Mouse (Mus musculus): ENCODE measurements at regions not wholly inside any gene's neighbourhood (a gene's known extent, or its start where the extent isn't known, plus 50 kb on each side); places are given as distances from the start of the nearest gene placed in this dataset.
"Not testable (repeated sequence)": the region's sequence is repeated elsewhere in the genome, so short reads cannot be mapped to it uniquely, and the experiment has no call there.

DNA sequence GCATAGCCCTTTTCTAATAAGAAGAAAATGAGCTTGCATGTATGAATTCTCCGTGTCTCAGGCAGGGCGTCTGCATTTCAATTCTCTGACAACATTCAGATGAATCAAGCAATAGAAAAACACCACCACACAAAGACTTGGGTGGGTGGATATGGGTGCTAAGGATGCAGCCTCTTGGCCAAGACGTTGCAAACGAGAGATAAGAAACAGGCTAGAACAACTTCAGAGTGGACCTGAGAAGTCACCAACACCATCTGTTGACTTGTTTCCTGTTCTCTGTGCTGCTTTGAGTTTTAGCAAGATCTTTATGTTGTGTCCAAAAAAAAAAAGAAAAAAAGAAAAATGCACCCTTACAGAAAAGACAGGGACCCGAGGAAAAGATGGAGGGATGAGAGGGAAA, 277.0 kb downstream of the Gxylt1 start:
- no peak for DNase-seq (ENCODE audit: low spot score)

DNA sequence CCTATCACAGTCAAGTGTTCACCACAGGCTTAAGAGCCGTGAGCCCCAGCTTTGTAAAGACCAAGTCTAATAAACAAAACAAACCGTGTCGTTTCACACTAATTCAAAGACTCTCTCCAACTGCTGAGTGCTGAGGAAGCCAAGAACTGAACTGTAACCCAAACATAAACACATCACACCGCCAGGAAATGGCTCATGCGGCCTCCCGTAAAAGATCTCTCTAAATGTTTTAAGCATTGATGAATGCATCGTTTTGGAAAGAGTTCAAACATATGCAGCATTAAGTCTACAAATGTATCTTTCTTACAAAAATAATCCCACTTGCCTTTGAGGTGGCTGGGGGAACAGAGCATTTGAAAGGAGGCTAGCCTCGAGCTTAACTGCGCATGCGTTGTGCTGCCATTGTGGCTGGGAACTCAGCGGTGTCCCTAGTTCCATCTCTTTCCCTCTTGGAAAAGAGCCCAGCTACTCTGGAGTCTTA, 280.7 kb downstream of the Gxylt1 start:
- DNase-seq (ENCODE audit: low spot score), result no peak

DNA sequence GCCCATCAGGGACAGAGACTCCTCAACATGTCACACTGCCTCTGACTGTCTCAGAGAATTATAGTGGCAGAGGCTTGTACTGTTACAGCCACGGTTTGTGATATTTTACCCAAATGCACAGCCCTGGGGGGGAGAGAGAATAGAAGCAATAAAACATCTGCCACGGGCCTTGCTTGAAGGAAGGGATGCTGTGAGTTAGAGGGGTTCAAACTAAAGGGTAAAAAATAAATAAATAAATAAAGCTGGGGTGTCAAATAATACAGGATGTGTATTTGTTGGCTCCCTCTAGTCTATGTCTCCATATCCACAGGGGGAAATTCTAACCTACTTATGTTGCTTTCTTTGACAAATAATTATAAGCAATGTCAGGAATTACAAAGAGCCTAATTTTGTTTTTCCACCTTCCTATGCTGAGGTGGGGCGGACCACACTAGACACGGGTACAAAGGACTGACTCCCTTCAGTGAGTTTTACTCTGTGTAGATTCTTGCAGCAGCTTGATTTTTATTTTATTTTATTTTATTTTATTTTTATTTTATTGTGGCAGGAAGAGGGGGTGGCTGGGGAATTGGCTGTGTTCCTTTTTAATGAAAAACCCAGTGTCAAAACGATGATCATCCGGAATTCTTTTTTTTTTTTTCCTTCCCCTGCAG, 281.3 kb downstream of the Gxylt1 start:
- no peak for DNase-seq (ENCODE audit: low spot score)

DNA sequence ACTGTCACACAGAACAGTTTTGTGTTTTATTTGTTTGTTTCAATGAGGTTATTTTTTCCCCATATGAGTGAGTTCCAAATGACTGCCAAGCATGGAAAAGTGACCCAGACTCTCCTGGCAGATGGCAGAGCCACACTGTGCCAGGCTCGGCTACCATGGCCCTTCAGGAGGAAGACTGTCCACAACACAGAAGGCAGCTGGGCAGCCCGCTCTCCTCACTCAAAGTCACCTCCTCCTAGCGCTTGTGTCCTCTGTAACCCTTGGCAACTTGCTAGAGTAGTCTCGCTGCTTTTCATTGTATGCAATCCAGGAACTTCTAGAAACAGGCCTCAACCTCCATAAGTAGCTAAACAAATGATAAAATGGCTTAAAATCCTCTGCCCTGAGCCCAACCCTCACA, 299.2 kb downstream of the Gxylt1 start:
- DNase-seq (ENCODE audit: low spot score), result no peak

DNA sequence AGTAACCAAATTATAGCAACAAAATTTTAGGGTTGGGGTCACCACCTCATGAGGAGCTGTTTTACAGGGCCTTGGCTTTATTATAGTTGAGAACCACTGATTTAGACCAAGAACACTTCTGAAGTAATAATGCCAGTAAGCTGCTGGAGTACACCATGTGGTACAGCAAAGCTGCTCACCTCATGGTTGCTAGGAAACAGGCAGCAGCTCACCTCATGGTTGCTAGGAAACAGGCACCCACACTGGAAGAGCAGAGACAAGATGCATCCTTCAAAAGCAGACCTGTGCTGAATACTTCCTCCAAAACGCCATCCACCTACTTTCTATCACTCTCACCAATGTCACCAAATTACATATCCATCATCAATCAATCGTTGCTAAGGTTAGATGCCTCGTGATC, 300.0 kb downstream of the Gxylt1 start:
- no peak for DNase-seq (ENCODE audit: low spot score)

DNA sequence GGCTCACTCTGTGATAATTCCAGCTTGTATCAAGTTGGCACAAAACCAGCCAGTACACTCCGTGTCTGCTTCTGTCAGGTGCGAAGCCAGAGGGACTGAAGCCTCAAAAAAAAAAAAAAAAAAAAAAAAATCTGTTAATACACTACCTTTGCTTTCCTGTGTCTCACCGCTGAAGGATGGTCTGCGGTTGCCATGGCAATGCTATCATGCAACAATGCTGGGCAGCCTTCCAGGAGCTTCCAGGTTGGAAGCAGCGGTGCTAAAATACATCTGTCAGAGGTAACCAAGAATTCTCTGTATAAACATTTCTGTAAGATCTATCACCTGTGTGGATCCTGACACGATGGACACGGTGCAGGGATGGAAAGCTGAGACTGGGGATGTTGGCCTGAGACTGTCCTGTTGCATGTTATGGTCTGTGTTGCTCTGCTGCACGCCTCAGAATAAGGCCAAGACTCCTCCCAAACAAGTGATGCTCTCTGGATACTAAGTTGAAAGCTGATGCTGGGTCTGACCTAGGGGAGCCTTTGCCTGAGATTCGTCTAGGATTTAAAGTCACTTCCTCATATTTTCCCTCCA, 301.2 kb downstream of the Gxylt1 start:
- DNase-seq (ENCODE audit: low spot score), result no peak

DNA sequence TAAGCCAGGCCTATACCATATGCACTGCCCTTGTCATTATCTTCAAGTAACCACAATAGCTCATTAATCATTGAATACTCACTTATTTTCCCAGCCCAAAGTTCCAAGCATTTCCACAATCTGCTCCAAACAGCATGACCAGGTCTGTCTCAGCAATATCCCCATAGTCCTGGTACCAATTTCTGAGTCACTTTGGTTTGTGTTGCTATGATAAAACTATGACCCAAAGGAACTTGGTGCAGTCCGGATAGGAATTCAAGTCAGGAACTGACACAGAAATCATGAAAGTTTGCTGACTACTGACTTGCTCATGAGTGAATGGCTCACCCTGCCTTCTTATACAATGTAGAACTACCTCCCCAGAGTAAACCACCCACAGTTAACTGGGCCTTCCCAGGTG, 309.4 kb downstream of the Gxylt1 start:
- DNase-seq (ENCODE audit: low spot score), result no peak

DNA sequence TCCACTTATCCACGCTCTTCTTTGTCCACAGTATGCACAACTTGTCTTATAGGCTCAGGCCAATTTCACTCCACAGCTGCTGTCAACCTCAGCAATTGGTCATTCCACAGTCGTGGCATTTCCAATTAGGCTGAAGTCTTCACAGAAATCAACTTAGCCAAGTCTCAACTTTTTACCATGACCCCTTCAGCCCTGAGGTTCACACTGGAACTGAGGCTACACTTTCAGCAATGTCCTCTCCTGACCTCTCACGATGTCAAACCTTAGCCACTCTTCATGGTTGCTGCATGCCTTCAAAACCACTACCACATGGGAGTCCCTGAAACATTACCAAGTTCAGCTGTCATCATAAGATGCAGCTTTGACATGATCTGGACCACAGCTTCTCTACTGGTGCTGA, 310.1 kb downstream of the Gxylt1 start:
- no peak for DNase-seq (ENCODE audit: low spot score)

DNA sequence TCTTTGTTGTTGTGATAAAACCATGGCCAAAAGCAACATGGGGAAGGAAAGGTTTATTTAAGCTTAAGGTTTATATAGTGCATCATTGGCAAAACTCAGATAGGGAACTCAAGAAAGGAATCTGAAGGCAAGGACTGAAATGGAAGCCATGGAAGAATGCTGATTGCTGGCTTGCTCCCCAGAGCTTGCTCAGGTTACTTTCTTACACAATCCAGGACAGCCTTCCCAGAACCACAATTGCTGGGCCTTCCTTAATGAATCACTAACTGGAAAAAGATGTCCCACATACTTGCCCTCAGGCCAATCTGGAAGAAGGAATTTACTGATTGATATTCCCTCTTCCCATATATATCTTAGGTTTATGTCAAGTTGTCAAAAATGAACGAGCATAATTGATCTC, 310.8 kb downstream of the Gxylt1 start:
- DNase-seq (ENCODE audit: low spot score), result no peak

DNA sequence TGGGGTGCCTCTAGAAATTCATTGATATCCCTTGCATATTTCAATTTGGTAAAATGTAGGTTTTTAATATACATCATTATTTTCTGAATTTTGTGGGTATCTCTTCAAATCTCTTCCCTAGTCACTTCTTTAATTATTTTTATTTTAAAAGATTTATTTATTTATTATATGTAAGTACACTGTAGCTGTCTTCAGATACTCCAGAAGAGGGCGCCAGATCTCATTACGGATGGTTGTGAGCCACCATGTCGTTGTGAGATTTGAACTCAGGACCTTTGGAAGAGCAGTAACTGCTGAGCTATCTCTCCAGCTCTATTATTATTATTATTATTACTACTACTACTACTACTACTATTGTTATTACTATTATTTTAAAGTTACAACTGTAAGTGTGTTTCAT, 324.1 kb downstream of the Gxylt1 start:
- DNase-seq (ENCODE audit: low spot score), result not testable (repeated sequence)

DNA sequence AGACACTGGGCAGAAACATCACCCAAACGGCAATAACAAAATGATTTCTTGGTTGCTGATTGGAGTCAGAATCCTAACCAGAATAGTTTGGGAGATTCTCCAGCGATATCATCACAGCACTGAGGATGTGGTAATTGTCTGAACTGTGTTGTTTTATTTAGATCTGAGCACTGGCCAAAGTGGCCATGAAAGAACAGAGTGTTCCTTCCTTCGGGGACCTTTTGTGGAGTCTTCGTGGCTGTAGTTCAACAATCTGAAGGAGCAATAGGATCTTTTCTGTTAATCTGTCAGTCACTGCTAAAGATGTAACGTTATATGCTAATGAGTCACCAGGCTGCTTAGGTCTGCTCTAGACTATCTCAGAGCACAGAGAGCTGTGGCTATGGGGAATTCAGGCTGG, 328.8 kb downstream of the Gxylt1 start:
- DNase-seq (ENCODE audit: low spot score), result no peak

DNA sequence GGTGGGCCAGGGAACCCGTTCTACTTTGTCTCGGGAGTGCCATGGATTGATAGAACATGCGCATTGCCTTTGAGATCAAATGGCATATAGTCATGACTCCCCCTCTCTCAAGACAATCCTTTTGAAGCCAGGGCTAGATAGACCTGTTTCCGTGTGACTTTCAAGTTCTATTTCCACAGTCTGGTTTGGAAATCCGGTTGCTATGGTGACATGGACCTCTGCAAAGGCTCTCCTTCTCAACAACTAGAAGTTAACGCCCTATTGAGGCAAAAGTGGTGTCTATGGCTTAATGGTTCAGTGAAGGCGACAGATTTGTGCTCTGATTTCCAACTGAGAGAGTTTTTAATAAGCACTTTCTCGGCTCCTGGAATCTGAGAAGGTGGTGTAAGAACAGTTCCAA, 371.2 kb downstream of the Gxylt1 start:
- DNase-seq (ENCODE audit: low spot score), result no peak

DNA sequence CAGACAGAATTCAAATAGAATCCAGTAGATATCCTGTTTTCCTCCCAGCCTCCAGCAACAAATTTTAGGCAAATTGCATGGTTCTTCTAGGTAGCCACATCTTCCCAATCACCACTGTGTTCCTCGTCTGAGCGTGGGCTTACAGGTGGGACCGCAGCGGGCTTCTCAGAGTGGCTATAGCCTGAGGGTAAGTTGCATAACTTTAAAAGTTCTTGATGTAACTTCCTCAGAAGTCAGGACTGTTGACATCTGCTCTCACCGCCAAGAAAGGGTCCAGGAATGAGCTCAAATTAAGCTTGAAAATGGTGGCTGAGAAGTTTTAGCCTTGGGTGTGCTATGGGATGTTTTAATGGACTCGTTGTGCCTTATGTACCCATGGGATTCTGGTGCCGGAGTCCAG, 377.7 kb downstream of the Gxylt1 start:
- no peak for DNase-seq (ENCODE audit: low spot score)

DNA sequence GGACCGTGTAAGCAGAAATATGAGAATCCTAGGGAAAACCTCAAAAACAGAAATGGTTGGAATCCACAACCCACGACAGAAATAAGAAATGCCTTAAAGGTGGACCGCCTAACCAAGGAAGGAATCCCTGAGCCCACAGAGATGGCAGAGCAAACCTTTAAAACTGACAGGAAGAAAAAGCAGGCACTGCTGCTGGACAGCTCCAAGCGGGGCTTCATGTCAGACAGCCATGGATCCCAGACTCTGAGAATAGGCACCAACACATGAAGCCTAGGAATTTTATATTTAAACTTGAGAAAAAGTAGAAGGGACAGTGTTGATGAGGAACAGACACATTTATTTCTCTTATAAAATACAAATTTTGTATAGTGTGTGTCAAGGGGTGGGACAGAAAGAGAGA, 379.1 kb downstream of the Gxylt1 start:
- DNase-seq (ENCODE audit: low spot score), result no peak

DNA sequence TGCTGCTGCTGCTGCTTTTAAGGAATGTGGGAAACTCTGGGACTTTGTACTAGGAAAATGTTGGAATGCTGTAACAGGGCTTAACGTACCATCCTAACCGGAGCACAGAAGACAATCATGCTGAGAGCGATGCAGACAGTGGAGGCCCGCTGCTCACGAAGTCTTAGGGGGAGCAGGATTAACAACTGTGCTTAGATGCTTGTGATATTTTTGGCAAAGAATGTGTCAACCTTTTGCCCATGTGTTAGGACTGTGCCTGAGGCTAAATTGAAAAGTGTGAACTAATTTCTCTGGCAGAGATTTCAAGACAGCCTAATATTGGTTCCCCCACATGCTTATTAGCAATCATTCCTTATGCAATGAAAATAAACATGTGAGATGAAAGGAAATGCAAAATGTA, 398.5 kb downstream of the Gxylt1 start:
- no peak for DNase-seq (ENCODE audit: low spot score)

DNA sequence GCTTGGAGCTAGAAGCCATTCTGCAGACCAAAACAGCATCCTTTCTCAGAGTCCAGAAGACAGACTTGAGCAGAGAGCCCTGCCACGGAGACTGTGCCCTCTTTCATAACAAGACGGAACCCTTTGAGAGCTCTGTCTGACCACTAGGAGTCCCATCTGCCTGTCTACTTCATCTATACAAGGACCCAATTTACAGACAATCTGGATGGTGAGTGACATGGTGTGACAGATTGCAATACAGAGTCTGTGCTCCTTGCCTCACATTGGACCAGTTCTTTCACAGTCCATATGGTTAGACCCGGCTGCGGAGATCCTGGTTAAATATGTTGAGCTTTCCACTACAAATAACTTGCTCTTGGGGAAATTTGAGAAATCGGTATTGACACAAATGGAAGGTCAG, 410.9 kb downstream of the Gxylt1 start:
- no peak for DNase-seq (ENCODE audit: low spot score)

DNA sequence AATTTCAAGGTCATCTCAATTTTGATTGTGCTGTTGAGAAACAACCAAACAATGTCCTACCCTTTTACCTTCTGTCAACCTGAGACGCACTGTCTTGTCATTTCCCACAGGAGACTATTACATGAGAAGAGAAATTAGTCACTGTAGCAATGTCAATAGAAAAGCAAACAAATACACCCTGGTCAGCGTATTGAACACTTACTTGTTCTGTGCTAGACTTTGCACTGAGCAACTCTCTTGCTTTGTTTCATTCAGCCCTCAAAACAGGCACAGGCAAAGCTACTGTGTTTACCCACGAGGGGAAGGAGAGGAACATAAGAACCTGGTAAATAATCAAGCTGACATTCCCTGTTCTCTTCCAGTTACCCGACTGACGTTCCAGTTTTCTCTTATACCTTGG, 424.1 kb downstream of the Gxylt1 start:
- no peak for DNase-seq (ENCODE audit: low spot score)

DNA sequence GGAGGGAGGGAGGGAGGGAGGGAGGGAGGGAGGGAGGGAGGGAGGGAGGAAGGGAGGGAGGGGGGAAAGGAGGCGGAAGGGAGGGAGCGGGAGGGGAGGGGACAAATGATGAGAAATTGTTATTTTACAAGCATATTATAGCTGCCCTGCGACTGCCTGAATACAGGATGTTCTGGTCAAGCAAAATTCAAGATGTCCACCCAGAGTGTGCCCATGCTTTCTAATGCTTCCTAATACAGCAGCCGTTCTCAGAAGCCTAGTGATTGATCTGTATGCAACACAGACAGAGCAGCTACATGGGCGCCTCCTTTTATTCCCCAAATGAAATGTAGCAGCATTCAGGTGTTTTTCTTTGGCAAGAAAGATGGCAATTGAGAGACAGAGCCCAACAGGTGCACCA, 434.9 kb downstream of the Gxylt1 start:
- DNase-seq (ENCODE audit: low spot score), result no peak

DNA sequence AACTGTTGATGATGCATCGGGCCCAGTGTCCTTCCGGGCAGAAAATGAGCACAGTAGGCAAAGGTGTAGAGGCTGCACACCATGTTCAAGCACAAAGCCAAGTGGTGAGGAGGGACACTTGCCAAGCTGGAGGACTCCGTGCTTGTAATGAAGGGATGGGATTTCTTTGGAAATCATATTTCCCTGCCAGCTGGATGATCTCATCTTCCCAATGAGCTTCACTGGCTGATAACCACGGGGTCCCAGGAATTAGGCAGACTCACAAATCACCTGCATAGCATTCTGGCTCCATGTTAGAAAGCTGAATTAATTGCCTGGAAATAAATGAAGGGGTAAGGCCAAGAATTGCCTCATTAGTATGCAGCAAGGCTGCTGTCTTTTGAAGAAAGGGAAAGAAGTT, 435.4 kb downstream of the Gxylt1 start:
- no peak for DNase-seq (ENCODE audit: low spot score)

DNA sequence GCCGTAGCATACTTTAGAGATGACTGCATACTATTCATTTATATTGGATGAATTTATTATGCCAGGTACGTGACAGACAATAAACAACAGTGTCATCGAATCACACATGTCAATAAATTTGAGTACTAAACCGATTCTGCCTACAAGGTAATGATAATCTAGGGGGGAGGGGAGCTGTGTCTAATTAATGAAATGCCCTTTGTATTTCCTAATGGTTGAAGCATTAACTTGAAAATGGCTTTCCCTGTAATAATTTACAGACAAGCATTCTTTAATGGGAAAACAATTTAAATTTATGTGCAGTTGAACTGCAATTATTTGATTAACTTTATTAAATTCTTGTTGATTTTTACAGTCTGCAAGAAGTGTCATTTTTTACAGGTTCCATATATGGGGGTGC, 429.5 kb downstream of the Pdzrn4 start:
- DNase-seq (ENCODE audit: low spot score), result no peak
